Mouse (Mus musculus): Measurements from ENCODE around the gene 1700113H08Rik.

DNA sequence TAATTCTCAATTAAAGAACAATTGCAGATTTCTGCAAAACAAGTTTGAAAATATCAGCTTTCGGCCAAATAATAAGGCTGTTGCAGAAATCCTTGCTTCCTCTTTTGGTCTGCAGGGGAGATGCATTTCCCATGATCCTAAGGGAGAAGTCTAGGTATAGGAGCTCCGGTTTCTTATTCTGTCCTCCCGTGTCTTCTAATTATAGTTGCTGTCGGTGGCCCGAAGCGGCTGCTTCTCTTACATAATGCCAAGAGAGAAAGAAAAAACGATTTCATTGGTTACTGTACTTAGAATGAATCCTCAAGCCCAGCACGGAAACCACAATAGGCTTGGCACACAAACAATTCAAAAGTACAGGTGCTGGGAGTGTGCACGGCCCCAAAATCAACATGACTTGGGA, 101.9 kb downstream of the 1700113H08Rik start:
- TF ChIP-seq ZNF384 (IDR thresholded peaks at IDR 0.05; ENCODE audit: low read depth, low read length) (no peak), CHD2 (IDR thresholded peaks at IDR 0.05; ENCODE audit: low read depth, low read length) (no peak), HCFC1 (IDR thresholded peaks at IDR 0.05; ENCODE audit: borderline replicate concordance, insufficient read depth, low read length) (no peak), MAFK (IDR thresholded peaks at IDR 0.05; ENCODE audit: insufficient read depth, low read depth, low read length) (no peak), ZC3H11A (IDR thresholded peaks at IDR 0.05; ENCODE audit: borderline replicate concordance, low read depth, low read length) (no peak)

Measured in ES-E14 (cell line).